ENCODE assay signal across 19 mouse cellular contexts in the genomic region with DNA sequence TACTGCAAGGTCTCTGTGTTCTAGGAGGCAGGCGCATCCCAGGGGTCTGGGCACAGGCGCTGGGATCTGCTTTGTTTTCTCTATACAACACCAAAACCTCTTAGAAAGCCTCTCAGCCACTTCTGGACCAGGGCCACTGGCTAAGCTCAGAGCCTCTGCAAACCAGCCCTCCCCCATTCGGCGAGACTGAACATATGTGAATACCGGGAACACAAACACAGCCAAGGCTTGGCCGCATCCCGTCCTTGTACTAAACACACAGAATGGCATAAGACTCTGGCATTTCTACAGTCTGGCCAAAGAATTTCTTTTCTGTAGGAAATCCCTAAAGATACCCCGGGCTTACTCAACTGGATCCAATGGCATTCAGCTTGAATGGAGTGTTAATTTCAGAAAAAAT.
DNase-seq lines count a peak whose midpoint lies in the region; ATAC-seq and TF ChIP-seq lines count a peak whose summit lies in the region.
"Had no signal": no experiment of that assay in that cellular context is flagged by ENCODE, and none has a peak within 500 bp of the region (broad histone marks: within the 10 kb centered on the region; RNA-seq: fewer than 3 reads in every experiment).

No protein-coding gene starts in this region.

- no peak for ATAC-seq in midbrain, embryonic 14.5 days (ENCODE audit: low FRiP score, low TSS enrichment)
- ATAC-seq in midbrain, embryonic 15.5 days (replicated peaks) = no peak

- TF ChIP-seq CTCF in gastrocnemius, adult 2 months (IDR thresholded peaks at IDR 0.05) = no peak

- H3K27ac ChIP-seq in gastrocnemius, adult 2 months = no peak overlapping the region
- no peak overlapping the region for H3K27ac ChIP-seq in midbrain, embryonic 14.5 days (replicated peaks; ENCODE audit: low read depth, low read length)
- H3K27ac ChIP-seq in midbrain, embryonic 15.5 days = no peak overlapping the region
- H3K27ac ChIP-seq: limb, embryonic 13.5 days; liver, embryonic 14.5 days; neural tube, embryonic 12.5 days; stomach, postnatal 0 days had no signal

- no peak overlapping the region for H3K9ac ChIP-seq in midbrain, embryonic 14.5 days (replicated peaks; ENCODE audit: low read length)
- no peak overlapping the region for H3K9ac ChIP-seq in midbrain, embryonic 15.5 days
- H3K9ac ChIP-seq: heart, embryonic 12.5 days; limb, embryonic 13.5 days; liver, embryonic 14.5 days; neural tube, embryonic 12.5 days had no signal

- intact Hi-C loops in gastrocnemius, adult 2 months (cut with DNase I) = no loop called here

- H3K27me3 ChIP-seq in midbrain, embryonic 14.5 days (ENCODE audit: control insufficient read depth, insufficient read depth, low read length) = no peaks in the 10 kb centered on the region
- H3K27me3 ChIP-seq in midbrain, embryonic 15.5 days (replicated peaks) = no peaks in the 10 kb centered on the region
- H3K27me3 ChIP-seq: heart, embryonic 12.5 days; limb, embryonic 13.5 days; neural tube, embryonic 12.5 days had no signal

- 88% methylated on average over 8 of the region's 8 CpGs for WGBS in midbrain, embryonic 14.5 days
- WGBS in midbrain, embryonic 15.5 days = 78% methylated on average over 8 of the region's 8 CpGs

- no peak overlapping the region for H3K4me3 ChIP-seq in gastrocnemius, adult 2 months
- no peak overlapping the region for H3K4me3 ChIP-seq in midbrain, embryonic 14.5 days (replicated peaks; ENCODE audit: low read depth, low read length)
- H3K4me3 ChIP-seq in midbrain, embryonic 15.5 days = no peak overlapping the region
- H3K4me3 ChIP-seq: erythroblast, embryonic 14.5 days; heart, embryonic 12.5 days; limb, embryonic 13.5 days; megakaryocyte, embryonic 14.5 days; neural tube, embryonic 12.5 days had no signal

- H3K4me2 ChIP-seq in midbrain, embryonic 14.5 days (ENCODE audit: low read length) = no peak overlapping the region
- H3K4me2 ChIP-seq in midbrain, embryonic 15.5 days = no peak overlapping the region
- H3K4me2 ChIP-seq: heart, embryonic 12.5 days; limb, embryonic 13.5 days; neural tube, embryonic 12.5 days had no signal

- DNase-seq in cerebellum, postnatal 14 days = peak; percentile 61 to 64
- no peak for DNase-seq in cerebellum, adult 9-11 months
- peak; percentile 10 for DNase-seq in gastrocnemius, postnatal 10 days
- DNase-seq in gastrocnemius, adult 2 months = no peak
- DNase-seq in midbrain, embryonic 14.5 days = peak; percentile 35
- DNase-seq in brain, adult 2 months (ENCODE audit: low read depth, low spot score) = peak; percentile 47
- no peak for DNase-seq in T-cell, adult 2 months (ENCODE audit: low spot score)
- DNase-seq: adrenal gland, adult 8-10 months; cerebellum, adult 9-10 months; kidney, adult 18-20 months; kidney, postnatal 14 days had no signal

- H3K36me3 ChIP-seq in midbrain, embryonic 14.5 days (ENCODE audit: control insufficient read depth, insufficient read depth, low read length) = no peaks in the 10 kb centered on the region
- H3K36me3 ChIP-seq in midbrain, embryonic 15.5 days (replicated peaks) = no peaks in the 10 kb centered on the region
- H3K36me3 ChIP-seq: heart, embryonic 12.5 days; limb, embryonic 13.5 days; neural tube, embryonic 12.5 days had no signal

- peaks cover 4% of the 10 kb centered on the region; the same call in 1 of the 2 replicates for H3K4me1 ChIP-seq in midbrain, embryonic 14.5 days (ENCODE audit: control insufficient read depth, insufficient read depth, low read length)
- no peaks in the 10 kb centered on the region for H3K4me1 ChIP-seq in midbrain, embryonic 15.5 days
- H3K4me1 ChIP-seq: heart, embryonic 12.5 days; megakaryocyte, embryonic 14.5 days; neural tube, embryonic 12.5 days had no signal

- no peaks in the 10 kb centered on the region for H3K9me3 ChIP-seq in midbrain, embryonic 14.5 days (ENCODE audit: control insufficient read depth, low read length)
- H3K9me3 ChIP-seq in midbrain, embryonic 15.5 days = no peaks in the 10 kb centered on the region
- H3K9me3 ChIP-seq: heart, embryonic 12.5 days; limb, embryonic 13.5 days; megakaryocyte, embryonic 14.5 days; neural tube, embryonic 12.5 days had no signal

Comparison
In these comparisons a context has a peak if more than half of its experiments do, and no peak if none do; other contexts are left out.
1. DNase-seq: peak in cerebellum, postnatal 14 days (2 of 2), gastrocnemius, postnatal 10 days (single experiment), midbrain, embryonic 14.5 days (single experiment) and brain, adult 2 months (single experiment); none in cerebellum, adult 9-11 months (single experiment), gastrocnemius, adult 2 months (single experiment) and T-cell, adult 2 months (single experiment).